Mouse (Mus musculus) cerebellum, postnatal 10 days (tissue): ENCODE data around the gene Apom.

ENCODE experiments used
- DNase-seq, 2 experiments: peaks; one replicate each; pipeline ENCODE4 v3.0.0; 2021; ENCODE audit warnings: mixed read lengths in 2 of 2

The Apom gene

GRCm38 (mm10) chr17:35131500-35132173, at the start of gene Apom:
Gene Apom, minus strand, starts transcription at chr17:35132050.
- DNase-seq = no peak

- DNase-seq = no peak
Measured at GRCm38 (mm10) chr17:35180093-35180492, 48.2 kb upstream of the Apom start.

DNA sequence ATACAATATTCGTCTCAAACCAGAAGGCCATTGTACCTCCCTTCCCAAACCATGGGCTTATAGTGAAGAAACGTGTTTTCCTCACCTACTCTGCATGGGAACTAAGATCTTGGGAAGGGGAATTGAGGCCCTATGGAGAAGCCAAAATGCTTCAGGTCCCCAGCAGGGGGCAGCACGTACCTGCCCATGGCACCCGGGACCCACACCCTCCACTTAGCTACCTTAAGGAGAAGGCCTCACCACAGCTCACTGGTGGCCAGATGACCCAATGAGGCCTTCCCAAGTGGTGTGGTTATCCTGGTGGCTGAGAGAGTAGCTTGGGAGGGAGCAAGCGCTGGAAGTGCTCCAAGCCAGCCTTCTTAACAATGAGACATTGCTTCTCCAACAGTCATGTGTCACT, 46.7 kb upstream of the Apom start:
- DNase-seq = peak; percentile 75 to 76

DNA sequence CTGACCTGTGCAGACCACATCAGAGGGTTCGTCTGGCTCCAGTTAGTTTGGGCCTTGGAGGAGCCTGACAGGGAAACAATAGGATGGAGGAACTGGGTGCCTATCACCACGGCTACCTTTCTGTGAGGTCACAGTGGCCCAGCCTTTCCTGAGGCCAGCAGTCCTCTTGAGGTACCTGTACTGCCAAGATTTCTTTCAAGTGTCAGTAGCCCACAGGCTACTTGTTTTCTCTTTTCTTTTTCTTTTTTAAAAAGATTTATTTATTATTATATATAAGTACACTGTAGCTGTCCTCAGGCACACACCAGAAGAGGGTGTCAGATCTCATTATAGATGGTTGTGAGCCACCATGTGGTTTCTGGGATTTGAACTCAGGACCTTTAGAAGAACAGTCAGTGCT, 44.1 kb upstream of the Apom start, which contains the start of gene Aif1:
Aif1 (minus strand) TSS at position 101 of the 400 bp plus-strand sequence.
- no peak for DNase-seq

DNA sequence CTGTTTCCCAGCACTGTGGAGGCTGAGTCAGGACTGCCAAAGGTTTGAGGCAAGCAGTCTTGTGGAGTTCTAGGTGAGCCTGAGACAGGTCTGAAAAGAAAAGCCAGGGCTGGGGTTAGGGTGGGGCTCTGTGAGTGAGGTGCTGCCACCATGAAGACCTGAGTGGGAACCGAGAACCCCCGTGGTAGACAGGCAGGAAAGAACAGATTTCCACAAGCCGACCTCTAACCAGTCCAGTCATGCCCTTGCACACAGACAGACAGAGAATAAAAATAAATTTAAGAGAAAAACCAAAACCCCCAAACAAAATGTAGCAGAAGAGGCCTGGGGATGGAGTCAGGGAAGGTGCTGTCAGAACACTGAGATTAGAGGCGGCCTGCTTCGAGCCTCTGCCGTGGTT, 43.5 kb upstream of the Apom start:
- no peak for DNase-seq

- DNase-seq = no peak
Measured at GRCm38 (mm10) chr17:35174201-35174977, 42.5 kb upstream of the Apom start.

GRCm38 (mm10) chr17:35173329-35173728, 41.5 kb upstream of the Apom start:
- DNase-seq = no peak

DNA sequence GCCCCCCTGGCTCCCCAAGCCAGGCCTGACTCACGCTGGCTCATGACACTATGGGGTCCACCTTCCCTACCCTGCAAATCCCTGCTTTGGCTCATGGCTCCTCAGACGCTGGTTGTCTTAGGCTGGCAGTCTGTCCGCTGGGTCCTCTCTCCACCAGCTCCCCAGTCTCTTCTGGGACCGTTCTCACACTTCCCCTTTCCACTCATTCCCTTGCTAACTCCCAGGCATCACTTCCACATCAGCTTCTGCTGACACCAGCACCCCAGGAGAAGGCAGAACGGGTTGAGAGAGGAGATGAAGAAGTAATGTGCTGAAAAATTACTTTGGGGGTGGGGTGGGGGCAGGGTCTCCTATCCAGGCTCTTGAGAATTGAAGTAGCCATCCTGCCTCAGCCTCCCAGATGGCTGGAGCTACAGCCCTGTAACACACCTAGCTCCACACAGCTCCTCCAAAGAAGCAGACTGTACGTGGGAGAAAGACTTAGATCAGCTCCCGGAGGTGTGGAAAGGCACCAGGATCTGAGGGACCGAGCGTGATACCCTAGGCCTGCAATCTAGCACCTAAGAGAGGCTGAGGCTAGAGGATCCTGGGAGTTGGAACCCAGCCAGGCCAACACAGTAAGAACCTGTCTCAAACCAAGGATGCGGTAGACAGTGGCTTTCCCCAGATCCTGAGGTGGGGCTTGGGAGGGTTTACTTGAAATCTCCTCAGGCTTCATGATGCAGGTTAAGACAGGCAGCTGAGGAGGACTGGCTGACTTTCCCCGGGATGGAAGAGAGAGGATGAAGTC, 40.8 kb upstream of the Apom start:
- peak in 1 of 2 experiments; percentile 43 for DNase-seq

- DNase-seq = peak; percentile 47 to 73
Measured at GRCm38 (mm10) chr17:35168541-35169207, 36.8 kb upstream of the Apom start.

- DNase-seq = no peak
Measured at GRCm38 (mm10) chr17:35167794-35168193, 35.9 kb upstream of the Apom start.

DNA sequence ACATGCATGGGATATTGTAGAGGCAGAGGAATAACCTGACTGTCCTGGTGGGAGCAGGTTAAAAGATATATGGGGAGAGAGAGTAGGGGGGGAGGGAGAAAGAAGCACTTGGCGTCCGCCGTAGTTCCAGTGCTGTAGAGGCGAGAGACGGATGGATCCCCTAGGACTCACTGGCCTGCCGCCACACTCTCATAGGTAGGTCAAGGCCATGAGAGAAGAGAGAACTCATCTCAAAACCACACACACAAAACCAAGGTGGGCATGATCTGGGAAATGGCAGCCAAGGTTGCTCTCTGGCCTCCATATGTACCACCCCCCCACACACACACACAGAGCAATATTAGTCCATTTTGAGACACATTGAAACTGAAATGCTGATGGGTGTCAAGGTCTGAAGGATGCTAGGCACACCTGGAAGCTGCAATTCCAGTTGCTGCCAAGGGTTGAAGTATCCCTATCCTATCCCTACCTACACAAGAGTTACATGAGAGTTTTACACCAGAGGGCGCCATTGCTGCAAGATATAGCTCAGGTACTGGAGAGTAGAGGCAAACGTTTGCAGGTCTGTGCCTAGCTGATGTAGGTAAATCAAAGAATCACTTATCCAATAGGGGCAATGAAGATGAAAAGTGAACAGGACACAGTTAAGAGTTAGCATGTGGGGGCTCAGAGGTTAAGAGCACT, 34.6 kb upstream of the Apom start:
- DNase-seq = peak; percentile 84 to 87

GRCm38 (mm10) chr17:35165451-35166155, 33.8 kb upstream of the Apom start:
- no peak for DNase-seq

DNA sequence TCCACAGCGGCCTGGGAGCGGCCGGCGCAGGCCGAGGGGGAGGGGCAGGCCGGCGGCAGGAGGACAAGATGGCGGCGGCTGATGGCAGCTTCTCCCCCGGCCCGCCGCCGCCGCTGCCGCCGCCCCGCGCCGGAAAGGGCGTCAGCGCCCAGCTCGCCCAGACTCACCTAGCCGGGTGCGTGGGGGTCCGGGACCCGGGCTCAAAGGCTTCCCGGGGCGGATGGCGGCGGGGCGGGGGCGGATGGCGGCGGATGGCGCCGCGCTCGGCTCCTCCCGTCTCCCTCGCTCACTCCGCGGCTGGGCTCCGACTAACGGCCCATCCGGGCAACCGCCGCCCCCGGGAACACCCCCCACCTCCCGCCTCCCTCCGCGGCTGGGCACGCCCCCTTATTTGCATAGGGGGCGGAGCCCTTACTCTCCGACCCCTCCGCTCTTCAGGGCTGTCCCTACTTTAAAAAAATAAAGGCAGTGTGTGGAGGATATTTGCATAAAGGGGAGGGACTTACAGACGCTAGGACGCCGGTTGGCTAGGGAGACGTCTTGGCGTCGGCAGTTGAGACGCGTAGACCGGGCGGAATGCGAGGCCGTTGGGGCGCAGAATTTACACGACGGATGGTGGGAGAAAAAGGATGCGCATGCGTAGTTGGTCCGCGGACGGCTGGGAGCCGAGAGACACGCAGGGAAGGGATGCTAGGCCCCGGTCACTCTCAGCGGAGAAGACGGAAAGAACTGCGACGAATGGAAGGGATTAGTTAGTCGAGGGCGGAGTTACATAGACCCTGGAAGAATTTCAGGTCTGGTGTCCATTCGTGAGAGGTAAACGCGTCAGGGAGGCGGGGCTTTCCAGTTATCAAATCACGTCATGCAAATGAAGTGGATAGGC, 33.0 kb upstream of the Apom start, which contains the start of gene Prrc2a:
Prrc2a (minus strand) TSS at position 330 of the 883 bp plus-strand sequence.
- DNase-seq = peak; percentile 99

- DNase-seq = no peak
Measured at GRCm38 (mm10) chr17:35164218-35164567, 32.3 kb upstream of the Apom start.

DNA sequence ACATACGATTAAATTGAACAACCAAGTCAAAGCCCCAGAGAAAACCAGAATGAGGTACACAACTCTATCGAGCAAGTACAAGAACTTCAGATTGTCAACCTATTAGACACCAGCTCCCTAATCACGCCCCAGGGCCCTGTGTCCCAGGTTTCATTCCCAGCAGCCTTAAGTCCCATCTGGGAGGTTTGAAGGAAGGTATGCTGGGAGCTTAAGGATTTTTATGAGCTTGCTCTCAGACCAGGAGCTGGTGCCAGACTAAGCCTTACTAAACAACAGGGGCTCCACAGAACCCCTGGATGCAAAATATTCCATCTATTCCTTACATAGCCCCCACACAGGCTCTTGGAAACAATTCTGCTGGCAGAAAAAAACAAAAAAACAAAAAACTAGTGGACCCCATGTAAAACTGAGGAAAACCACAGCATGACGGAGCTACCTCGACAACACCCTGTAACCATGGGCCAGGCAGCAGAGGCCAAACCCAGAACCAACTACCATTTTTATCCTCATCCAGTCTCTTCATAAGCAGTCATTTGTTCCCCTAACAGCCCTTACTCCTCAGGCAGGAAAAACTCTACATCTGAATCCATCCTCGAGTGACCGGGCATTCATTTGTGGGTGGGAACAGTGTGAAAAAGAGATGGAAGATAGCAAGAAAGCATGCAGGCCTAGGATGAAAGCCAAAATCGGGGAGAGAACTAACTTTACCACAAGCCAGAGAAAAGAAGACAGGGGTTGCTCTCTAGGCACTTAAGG, 31.7 kb upstream of the Apom start:
- DNase-seq = peak in 1 of 2 experiments; percentile 53

DNA sequence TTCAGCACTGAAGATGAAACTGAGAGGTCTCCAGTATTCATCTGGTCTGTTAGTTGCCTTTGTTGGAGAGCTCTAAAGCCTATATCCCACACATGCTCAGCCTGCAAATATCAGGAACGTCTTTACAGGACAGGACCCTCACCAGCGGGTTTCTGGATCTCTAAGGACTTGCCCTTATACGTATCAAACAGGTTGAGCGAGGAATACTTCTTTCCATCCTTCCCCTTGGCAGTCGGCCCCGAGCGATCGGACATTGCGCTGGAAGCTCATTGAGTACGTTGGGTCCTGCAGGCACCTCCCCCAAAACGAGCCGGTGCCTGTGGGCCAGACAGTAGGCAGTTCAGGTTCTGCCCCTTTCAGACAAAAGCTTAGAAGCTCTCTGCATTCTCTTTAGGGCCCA, 30.9 kb upstream of the Apom start:
- DNase-seq = peak; percentile 60 to 63

GRCm38 (mm10) chr17:35162121-35162520, 30.3 kb upstream of the Apom start:
- DNase-seq = no peak

DNA sequence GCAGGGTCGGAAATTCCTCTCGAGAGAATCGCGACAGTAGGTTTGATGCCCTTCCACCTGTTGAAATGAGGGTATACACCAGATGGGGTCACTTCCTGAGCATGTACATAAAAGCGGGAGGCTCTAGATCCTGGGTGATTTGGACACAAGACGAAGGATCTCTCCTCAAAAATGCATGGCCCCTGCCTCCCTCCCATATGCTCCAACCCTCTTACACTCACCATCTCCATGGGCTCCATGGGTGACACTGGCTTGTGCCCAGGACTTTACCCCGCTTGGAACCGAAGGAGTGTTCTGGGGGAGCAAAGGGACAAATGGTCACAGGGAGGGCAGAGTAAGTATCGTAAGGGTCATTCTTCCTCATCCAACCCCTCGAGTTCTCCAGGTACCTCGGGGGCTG, 29.6 kb upstream of the Apom start:
- no peak for DNase-seq

- DNase-seq = no peak
Measured at GRCm38 (mm10) chr17:35159638-35160037, 27.8 kb upstream of the Apom start.
